Mouse (Mus musculus): ENCODE results near the gene Ibtk. TPM values are rescaled to one million over a fixed set of nuclear protein-coding genes. Genes with fewer than 3 reads are reported as not detected.

The Ibtk gene
- polyA plus RNA-seq, 1 experiment from 2014 or later: 20.4 TPM

Other genes starting within 250 kb of the Ibtk start
- 0.34 and 0.37 TPM in 2 replicates for gene Tpbg, start 93.0 kb upstream of the Ibtk start, polyA plus RNA-seq (2015; fragmentation: Nextera tagmentation; extraction: Ambion mirVana)

All from liver, embryonic 13.5 days (tissue).